Mouse (Mus musculus) limb, embryonic 13.5 days (tissue): ENCODE measurements around the gene Camsap2. TPM values are rescaled to one million over a fixed set of nuclear protein-coding genes. Genes with fewer than 3 reads are reported as not detected.

Source experiments
- ATAC-seq: fragments of 200-750 bp; cut with Nextera tagmentation; 2 replicates; pipeline ENCODE4 v1.8.0; 2017; ENCODE audit warnings: low read depth, moderate number of reproducible peaks, moderate TSS enrichment; ENCODE audit not compliant: low FRiP score
- H3K27ac ChIP-seq: fragments of 300-500 bp; sonication (generic); 2 replicates; pipeline ENCODE4 v1.5.1; 2015; ENCODE audit warnings: inconsistent platforms, mild to moderate bottlenecking, moderate library complexity
- H3K27me3 ChIP-seq: fragments of 300-500 bp; sonication (generic); 2 replicates; pipeline ENCODE4 v1.6.1; 2015; ENCODE audit warnings: mild to moderate bottlenecking, inconsistent platforms
- H3K36me3 ChIP-seq: fragments of 300-500 bp; sonication (generic); 2 replicates; pipeline ENCODE4 v1.6.1; 2015; ENCODE audit warnings: inconsistent platforms, mild to moderate bottlenecking, moderate library complexity
- H3K4me1 ChIP-seq: fragments of 300-500 bp; sonication (generic); 2 replicates; pipeline ENCODE4 v1.6.1; 2015; ENCODE audit warnings: inconsistent platforms
- H3K4me2 ChIP-seq: fragments of 300-500 bp; sonication (generic); replicated peaks from 2 replicates; pipeline ENCODE4 v1.6.1; 2015; ENCODE audit warnings: inconsistent platforms, mild to moderate bottlenecking, moderate library complexity
- H3K4me3 ChIP-seq: fragments of 300-500 bp; sonication (generic); 2 replicates; pipeline ENCODE4 v1.5.1; 2015; ENCODE audit warnings: moderate library complexity, mild to moderate bottlenecking, inconsistent platforms
- H3K9ac ChIP-seq: fragments of 300-500 bp; sonication (generic); 2 replicates; pipeline ENCODE4 v1.6.1; 2015; ENCODE audit warnings: mild to moderate bottlenecking, inconsistent platforms
- H3K9me3 ChIP-seq: fragments of 300-500 bp; sonication (generic); 2 replicates; pipeline ENCODE4 v1.6.1; 2016; ENCODE audit warnings: inconsistent platforms
- WGBS: fragments of 180-500 bp; shearing (Covaris S2); methylation state at CpG from one replicate; pipeline ENCODE4 v1.1.7; 2015; 5-methylcytosine and 5-hydroxymethylcytosine counted together
- polyA plus RNA-seq: library from polyadenylated mRNA; unstranded; fragments of >200 nt; fragmentation: Nextera tagmentation; extraction: Ambion mirVana; gene quantifications from 2 replicates; pipeline ENCODE4 v1.2.1, GENCODE M21; 2015

Gene Camsap2
- polyA plus RNA-seq, 1 experiment from 2014 or later: 9.9 TPM

DNA sequence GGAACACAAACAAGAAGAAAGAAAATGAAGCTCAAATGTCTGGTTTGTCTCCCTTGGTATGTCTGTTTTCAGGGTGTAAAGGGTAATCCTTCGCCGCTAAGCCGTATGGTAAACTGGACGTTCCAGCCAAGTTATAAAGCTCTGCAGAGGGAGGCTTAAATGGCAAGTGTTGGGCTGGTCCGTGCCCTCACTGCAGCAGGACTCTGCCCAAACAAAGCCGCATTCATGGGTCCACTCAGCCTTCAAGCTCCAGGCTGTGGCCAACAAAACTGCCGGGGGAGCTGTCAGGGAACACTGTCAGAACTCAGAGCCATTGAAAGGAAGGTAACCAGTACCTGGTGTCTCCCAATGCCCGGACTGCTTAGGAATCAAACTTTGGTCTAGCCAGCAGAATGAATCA, 16.7 kb upstream of the Camsap2 start:
- WGBS: 35% methylated on average over 8 of the region's 8 CpGs
- Histone ChIP-seq H3K4me1 (peaks cover 24% of the 10 kb centered on the region), H3K9ac (no peak overlapping the region), H3K27me3 (no peaks in the 10 kb centered on the region), H3K4me3 (no peak overlapping the region), H3K27ac (peak overlapping the region; percentile 49), H3K9me3 (no peaks in the 10 kb centered on the region), H3K36me3 (no peaks in the 10 kb centered on the region), H3K4me2 (peak overlapping the region; percentile 27)
- ATAC-seq: peak; percentile 68; the same call in 1 of the 2 replicates

DNA sequence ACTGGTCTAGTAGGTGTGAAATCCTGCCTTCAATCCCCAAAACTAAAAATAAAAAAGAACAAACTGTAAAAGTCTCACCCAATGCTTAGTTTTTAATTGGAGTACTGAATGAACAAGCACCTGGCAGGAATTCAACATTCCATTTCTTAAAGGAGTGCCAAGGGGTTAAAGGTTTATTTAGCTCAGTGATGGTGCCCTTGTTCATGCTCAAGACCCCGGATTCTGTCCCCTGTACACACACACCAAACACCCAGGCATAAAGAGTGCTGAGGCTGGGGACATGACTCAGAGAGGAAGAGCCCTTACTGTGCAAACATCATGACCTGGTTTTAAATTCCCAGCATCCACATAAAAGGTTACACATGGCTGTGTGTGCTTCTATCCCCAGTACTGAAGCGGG, 15.5 kb upstream of the Camsap2 start:
- no peaks in the 10 kb centered on the region for H3K27me3 ChIP-seq
- peak overlapping the region; percentile 39; the same call in 1 of the 2 replicates for H3K27ac ChIP-seq
- H3K36me3 ChIP-seq: no peaks in the 10 kb centered on the region
- no peak overlapping the region for H3K4me3 ChIP-seq
- no peak overlapping the region for H3K9ac ChIP-seq
- H3K4me2 ChIP-seq: peak overlapping the region; percentile 28; the same call in 1 of the 2 replicates
- WGBS: 47% methylated on average over 2 of the region's 2 CpGs
- H3K9me3 ChIP-seq: no peaks in the 10 kb centered on the region
- peaks cover 24% of the 10 kb centered on the region for H3K4me1 ChIP-seq
- no peak; the same call in 1 of the 2 replicates for ATAC-seq

DNA sequence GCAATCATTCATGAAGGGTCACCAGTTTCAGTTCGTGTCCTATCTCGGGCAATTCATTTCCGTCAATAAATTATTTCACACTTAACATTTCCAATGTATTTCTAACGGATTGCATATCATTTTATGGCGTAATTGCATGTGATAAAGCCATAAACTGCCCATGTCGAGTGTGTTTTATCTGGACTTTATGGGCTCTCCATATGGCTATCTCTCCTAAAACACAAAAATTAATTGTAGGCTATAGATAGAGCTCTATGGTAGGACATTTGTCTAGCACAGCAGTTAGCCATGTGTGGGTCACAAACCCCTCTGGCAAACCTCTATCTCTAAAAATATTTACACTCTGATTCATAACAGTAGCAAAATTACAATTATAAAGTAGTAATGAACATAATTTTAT, 15.0 kb upstream of the Camsap2 start:
- Histone ChIP-seq H3K4me2 (no peak overlapping the region), H3K27me3 (no peaks in the 10 kb centered on the region), H3K9ac (no peak overlapping the region), H3K36me3 (no peaks in the 10 kb centered on the region), H3K27ac (no peak overlapping the region), H3K4me3 (no peak overlapping the region), H3K4me1 (peaks cover 24% of the 10 kb centered on the region), H3K9me3 (no peaks in the 10 kb centered on the region)
- no peak for ATAC-seq
- 70% methylated on average over 6 of the region's 6 CpGs for WGBS

DNA sequence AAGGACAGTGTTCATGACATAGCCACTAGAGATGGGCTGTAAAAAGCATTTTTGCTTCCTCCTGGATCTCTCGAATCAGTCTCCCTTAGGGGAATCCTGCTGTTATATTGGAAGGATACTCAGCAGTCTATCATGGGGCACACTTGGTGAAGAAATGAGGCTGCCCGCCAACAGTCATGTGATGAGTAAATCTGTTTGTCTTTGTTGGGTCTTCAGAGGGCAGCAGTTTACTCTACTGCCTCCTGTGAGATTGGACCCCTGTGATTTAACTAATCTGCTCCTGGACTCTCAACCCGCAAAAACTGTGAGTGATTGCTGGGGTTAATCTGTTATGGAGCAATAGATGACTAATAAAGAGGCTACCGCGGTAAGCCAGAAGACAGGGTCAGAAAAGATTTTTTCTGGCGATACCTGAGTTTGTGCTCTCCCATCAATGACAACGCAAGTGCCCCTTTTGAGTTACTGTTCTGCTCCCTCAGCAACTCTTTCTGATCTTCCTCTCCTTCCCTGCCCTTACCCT, 13.0 kb upstream of the Camsap2 start:
- Histone ChIP-seq H3K36me3 (no peaks in the 10 kb centered on the region), H3K27me3 (no peaks in the 10 kb centered on the region), H3K4me1 (peaks cover 24% of the 10 kb centered on the region), H3K4me2 (no peak overlapping the region), H3K4me3 (no peak overlapping the region), H3K9me3 (no peaks in the 10 kb centered on the region), H3K27ac (no peak overlapping the region), H3K9ac (no peak overlapping the region)
- 70% methylated on average over 7 of the region's 7 CpGs for WGBS
- ATAC-seq: no peak

- Histone ChIP-seq H3K27me3 (no peaks in the 10 kb centered on the region), H3K36me3 (no peaks in the 10 kb centered on the region), H3K27ac (no peak overlapping the region), H3K9me3 (no peaks in the 10 kb centered on the region), H3K9ac (no peak overlapping the region), H3K4me2 (no peak overlapping the region), H3K4me3 (no peak overlapping the region), H3K4me1 (peaks cover 1% of the 10 kb centered on the region; the same call in 1 of the 2 replicates)
- 68% methylated on average over 4 of the region's 4 CpGs for WGBS
- ATAC-seq: no peak
These were observed 9.7 kb upstream of the Camsap2 start for GRCm38 (mm10) chr1:136355651-136356050.

- H3K4me3 ChIP-seq: no peak overlapping the region
- no peak overlapping the region for H3K9ac ChIP-seq
- no peak overlapping the region for H3K27ac ChIP-seq
- no peak for ATAC-seq
- no peaks in the 10 kb centered on the region for H3K36me3 ChIP-seq
- no peaks in the 10 kb centered on the region for H3K9me3 ChIP-seq
- H3K4me1 ChIP-seq: peaks cover 12% of the 10 kb centered on the region
- no peaks in the 10 kb centered on the region for H3K27me3 ChIP-seq
- no peak overlapping the region for H3K4me2 ChIP-seq
- WGBS: 62% methylated on average over 3 of the region's 3 CpGs
These were observed 4.8 kb upstream of the Camsap2 start for GRCm38 (mm10) chr1:136350699-136351200.

DNA sequence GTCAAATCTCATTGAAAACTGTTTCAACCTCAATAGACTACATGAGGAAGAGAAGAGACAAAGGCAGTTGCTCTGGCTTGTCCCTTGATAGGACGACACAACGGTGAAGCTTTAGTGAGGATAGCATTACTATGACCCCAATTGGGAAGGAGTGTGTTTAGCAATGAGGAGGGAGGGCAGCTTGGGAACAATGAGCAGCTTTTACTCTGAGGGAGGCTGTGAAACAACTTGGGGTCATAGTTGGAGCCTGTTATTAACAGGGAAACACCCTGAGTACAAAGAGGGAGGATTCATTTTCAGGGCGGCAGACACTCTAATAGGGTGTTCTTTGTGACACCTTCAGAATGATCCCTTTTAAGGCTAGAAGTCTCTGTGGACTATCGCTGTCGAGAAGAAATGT, 2.2 kb upstream of the Camsap2 start:
- Histone ChIP-seq H3K4me1 (peaks cover 26% of the 10 kb centered on the region), H3K9ac (no peak overlapping the region), H3K4me2 (no peak overlapping the region), H3K9me3 (no peaks in the 10 kb centered on the region), H3K4me3 (no peak overlapping the region), H3K27ac (no peak overlapping the region), H3K27me3 (no peaks in the 10 kb centered on the region), H3K36me3 (no peaks in the 10 kb centered on the region)
- 59% methylated on average over 5 of the region's 5 CpGs for WGBS
- ATAC-seq: no peak

- Histone ChIP-seq H3K36me3 (no peaks in the 10 kb centered on the region), H3K4me1 (peaks cover 34% of the 10 kb centered on the region), H3K9me3 (no peaks in the 10 kb centered on the region), H3K27ac (no peak overlapping the region), H3K27me3 (no peaks in the 10 kb centered on the region), H3K9ac (0 out of 2 replicates have a peak overlapping the region, but pooled peaks have one; percentile 95), H3K4me2 (no peak overlapping the region; the same call in 1 of the 2 replicates), H3K4me3 (no peak overlapping the region)
- 53% methylated on average over 4 of the region's 4 CpGs for WGBS
- ATAC-seq: no peak
These were observed 1.2 kb upstream of the Camsap2 start for GRCm38 (mm10) chr1:136347140-136347539.

DNA sequence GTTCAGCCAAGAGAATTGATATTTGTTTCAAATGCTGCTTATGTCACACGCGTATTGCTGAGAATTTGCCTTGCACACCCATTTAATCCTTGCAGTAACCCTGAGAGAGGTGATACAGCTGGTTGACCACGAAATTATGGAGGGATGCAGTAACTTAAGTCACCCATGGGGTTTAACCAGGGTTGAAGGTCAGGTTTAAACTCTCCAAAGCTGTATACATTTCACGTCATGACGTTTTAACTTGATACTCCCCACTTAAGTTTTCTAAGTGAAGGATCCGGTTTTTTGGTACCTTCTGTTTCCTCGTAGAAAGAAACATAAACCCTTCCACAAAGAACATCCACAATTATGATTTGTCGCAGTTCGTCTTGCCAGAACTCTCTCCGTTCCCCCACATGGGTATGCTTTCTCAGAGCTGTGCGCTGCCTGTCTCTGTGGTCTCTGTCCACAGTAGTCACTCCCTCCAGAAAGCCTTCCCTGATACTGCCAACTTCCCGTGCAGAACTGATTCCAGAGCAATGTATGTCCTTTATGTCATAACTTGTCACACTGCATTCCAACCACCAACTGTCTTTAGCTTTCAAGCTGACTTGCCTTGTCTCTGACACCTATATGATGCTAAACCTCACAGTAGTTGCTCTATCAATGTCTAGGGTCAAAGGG, 600 bp upstream of the Camsap2 start:
- H3K4me1 ChIP-seq: peaks cover 40% of the 10 kb centered on the region
- H3K9ac ChIP-seq: peak overlapping the region; percentile 95
- H3K4me2 ChIP-seq: peak overlapping the region; percentile 81
- no peaks in the 10 kb centered on the region for H3K9me3 ChIP-seq
- 0 out of 2 replicates have a peak overlapping the region, but pooled peaks have one; percentile 97 for H3K27ac ChIP-seq
- H3K36me3 ChIP-seq: no peaks in the 10 kb centered on the region
- H3K4me3 ChIP-seq: peak overlapping the region; percentile 97
- peak; percentile 13; the same call in 1 of the 2 replicates for ATAC-seq
- H3K27me3 ChIP-seq: no peaks in the 10 kb centered on the region
- 4% methylated on average over 12 of the region's 12 CpGs for WGBS

DNA sequence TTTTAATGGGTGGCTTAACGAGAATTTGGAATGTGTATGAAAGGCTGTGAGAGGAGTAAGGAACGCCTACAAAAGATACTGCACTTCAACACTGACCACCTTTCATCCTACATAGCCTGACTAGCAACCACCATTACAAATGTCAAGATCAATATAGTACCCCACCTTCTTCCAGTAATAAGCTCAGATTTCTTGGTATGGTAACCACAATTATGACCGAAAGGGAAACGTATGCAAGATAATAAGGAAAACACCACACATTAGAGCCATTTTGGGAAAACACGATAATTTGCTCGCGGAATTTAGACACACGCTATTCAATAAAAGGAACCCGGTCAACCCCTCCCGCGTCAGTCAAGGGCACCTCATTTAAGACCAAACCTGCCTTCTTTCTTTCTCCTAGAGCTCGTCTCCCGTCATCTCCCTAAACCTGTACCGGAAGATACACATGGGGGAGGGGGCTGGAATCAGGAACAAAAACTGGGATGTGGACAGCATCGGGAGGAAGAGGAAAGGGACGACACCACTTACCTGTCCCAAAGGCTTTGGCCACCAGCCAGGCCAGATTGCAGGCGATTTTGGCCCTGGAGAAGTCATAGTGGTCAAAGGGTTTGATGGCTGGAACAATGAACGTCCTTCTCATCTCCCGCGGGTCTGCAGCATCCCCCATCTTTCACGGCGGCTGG, 993 bp downstream of the Camsap2 start:
- peak overlapping the region; percentile 97 for H3K4me3 ChIP-seq
- peak overlapping the region; percentile 81 for H3K4me2 ChIP-seq
- no peak for ATAC-seq
- peaks cover 39% of the 10 kb centered on the region for H3K4me1 ChIP-seq
- H3K27me3 ChIP-seq: no peaks in the 10 kb centered on the region
- H3K36me3 ChIP-seq: peaks cover 7% of the 10 kb centered on the region; the same call in 1 of the 2 replicates
- peak overlapping the region; percentile 97 for H3K27ac ChIP-seq
- WGBS: under 1% methylated on average over 22 of the region's 22 CpGs
- peak overlapping the region; percentile 95 for H3K9ac ChIP-seq
- no peaks in the 10 kb centered on the region for H3K9me3 ChIP-seq

DNA sequence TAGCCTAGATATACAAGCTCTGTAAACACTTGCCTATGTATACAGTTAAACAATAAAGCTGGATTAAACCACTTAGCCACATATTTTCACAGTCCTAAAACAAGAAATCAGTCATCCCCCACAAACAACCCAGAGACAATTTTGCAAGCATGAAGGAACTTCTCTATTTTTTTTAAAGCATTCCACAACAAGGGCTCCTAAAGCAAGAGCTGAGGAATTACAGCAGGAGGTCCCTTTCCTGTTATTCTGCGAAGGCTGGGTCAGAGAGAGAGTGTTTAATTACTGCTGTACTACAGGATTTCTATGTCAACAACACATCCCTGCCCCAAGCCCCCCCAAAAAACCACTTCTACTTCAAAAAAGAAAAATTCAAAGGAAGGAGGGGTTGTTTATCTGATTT, 1.6 kb downstream of the Camsap2 start:
- Histone ChIP-seq H3K27me3 (no peaks in the 10 kb centered on the region), H3K36me3 (peaks cover 9% of the 10 kb centered on the region; the same call in 1 of the 2 replicates), H3K4me3 (peak overlapping the region; percentile 97), H3K27ac (no peak overlapping the region), H3K9me3 (no peaks in the 10 kb centered on the region), H3K9ac (peak overlapping the region; percentile 95), H3K4me1 (peaks cover 39% of the 10 kb centered on the region), H3K4me2 (peak overlapping the region; percentile 81)
- WGBS: 3% methylated on average over 1 of the region's 1 CpGs
- no peak for ATAC-seq

DNA sequence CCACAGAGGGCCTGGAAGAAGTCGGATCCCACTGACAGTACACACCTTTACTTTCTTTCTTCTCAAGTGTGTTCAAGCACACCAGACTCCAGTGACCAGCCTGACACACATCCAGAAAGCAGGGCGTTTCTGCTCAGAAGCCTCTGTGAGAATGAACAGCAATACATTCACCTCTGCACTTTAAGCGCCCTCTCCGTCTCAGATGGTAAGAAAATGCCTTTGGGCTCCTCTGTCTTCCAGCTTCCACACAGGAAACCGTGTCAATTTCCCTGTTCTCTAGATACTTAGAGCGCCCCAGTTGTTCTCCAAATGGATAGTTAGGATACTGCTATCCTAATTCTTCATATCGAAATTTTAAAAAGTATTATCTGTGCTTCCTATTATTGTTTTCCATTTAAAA, 2.2 kb downstream of the Camsap2 start:
- Histone ChIP-seq H3K27me3 (no peaks in the 10 kb centered on the region), H3K4me1 (peaks cover 39% of the 10 kb centered on the region), H3K4me2 (peak overlapping the region; percentile 81), H3K4me3 (peak overlapping the region; percentile 97), H3K27ac (no peak overlapping the region), H3K9me3 (no peaks in the 10 kb centered on the region), H3K9ac (peak overlapping the region; percentile 60; the same call in 1 of the 2 replicates), H3K36me3 (peaks cover 9% of the 10 kb centered on the region; the same call in 1 of the 2 replicates)
- 21% methylated on average over 7 of the region's 7 CpGs for WGBS
- ATAC-seq: no peak
